9 mouse cellular contexts compared by ENCODE assay signal in the genomic region with DNA sequence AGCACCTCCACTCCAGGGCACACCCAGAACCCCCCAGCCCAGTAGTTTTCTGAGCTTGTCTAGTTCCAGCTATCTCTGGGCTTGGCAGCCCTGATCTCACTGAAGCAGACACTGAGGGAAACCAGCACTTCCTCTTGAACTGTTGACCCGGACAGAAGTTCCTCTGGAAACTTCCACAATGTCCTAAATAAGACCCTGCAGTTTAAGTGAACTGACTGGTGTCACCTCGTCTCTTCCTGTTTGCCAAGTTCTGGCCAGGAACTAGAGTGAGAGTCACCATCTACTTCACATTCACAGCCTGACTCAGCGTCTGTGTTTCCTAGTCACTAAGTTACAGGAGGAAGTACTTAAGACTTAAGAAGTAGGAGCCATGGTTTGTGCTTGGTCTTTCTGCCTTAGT. TPM values are rescaled to one million over a fixed set of nuclear protein-coding genes. Genes with fewer than 3 reads are reported as not detected.
DNase-seq lines count a peak whose midpoint lies in the region; ATAC-seq and TF ChIP-seq lines count a peak whose summit lies in the region.
"Had no signal": no experiment of that assay in that cellular context is flagged by ENCODE, and none has a peak within 500 bp of the region (broad histone marks: within the 10 kb centered on the region; RNA-seq: fewer than 3 reads in every experiment).

No protein-coding gene starts in this region.

- H3K4me2 ChIP-seq in lung, embryonic 14.5 days = no peak overlapping the region
- no peak overlapping the region for H3K4me2 ChIP-seq in forebrain, embryonic 12.5 days

- H3K4me1 ChIP-seq in brown adipose tissue, adult 24 weeks (ENCODE audit: control insufficient read depth, insufficient read depth, insufficient read length, low read length) = peaks cover 40% of the 10 kb centered on the region
- peaks cover 15% of the 10 kb centered on the region for H3K4me1 ChIP-seq in lung, embryonic 14.5 days (ENCODE audit: insufficient read depth)
- peaks cover 9% of the 10 kb centered on the region; the same call in 1 of the 2 replicates for H3K4me1 ChIP-seq in forebrain, embryonic 12.5 days

- ATAC-seq in CD4-positive, CD25-positive, alpha-beta regulatory T cell, adult 4 months = peak; percentile 66
- ATAC-seq in inflammation-experienced regulatory T-cells, adult 6 months = peak; percentile 41
- ATAC-seq in lung, embryonic 14.5 days (ENCODE audit: insufficient read depth) = no peak
- no peak for ATAC-seq in forebrain, embryonic 12.5 days (ENCODE audit: low FRiP score)

- no peaks in the 10 kb centered on the region for H3K9me3 ChIP-seq in lung, embryonic 14.5 days (ENCODE audit: low read depth, low read length)
- H3K9me3 ChIP-seq in forebrain, embryonic 12.5 days = no peaks in the 10 kb centered on the region

- H3K27ac ChIP-seq in brown adipose tissue, adult 24 weeks (replicated peaks; ENCODE audit: low read depth, low read length) = peak overlapping the region; percentile 66
- H3K27ac ChIP-seq in lung, embryonic 14.5 days (ENCODE audit: low read depth) = peak overlapping the region; percentile 39
- no peak overlapping the region for H3K27ac ChIP-seq in left cerebral cortex, adult 2 months
- H3K27ac ChIP-seq in forebrain, embryonic 12.5 days = no peak overlapping the region

- no peak overlapping the region for H3K9ac ChIP-seq in lung, embryonic 14.5 days
- H3K9ac ChIP-seq in forebrain, embryonic 12.5 days = no peak overlapping the region

- H3K4me3 ChIP-seq in brown adipose tissue, adult 24 weeks (ENCODE audit: insufficient read depth, low read depth, low read length) = no peak overlapping the region
- no peak overlapping the region for H3K4me3 ChIP-seq in lung, embryonic 14.5 days (ENCODE audit: low read depth, low read length)
- H3K4me3 ChIP-seq in left cerebral cortex, adult 2 months = no peak overlapping the region
- H3K4me3 ChIP-seq in forebrain, embryonic 12.5 days (replicated peaks) = no peak overlapping the region
- H3K4me3 ChIP-seq: myocyte had no signal

- H3K36me3 ChIP-seq in lung, embryonic 14.5 days (ENCODE audit: insufficient read depth) = no peaks in the 10 kb centered on the region
- H3K36me3 ChIP-seq in forebrain, embryonic 12.5 days (replicated peaks) = 0 out of 2 replicates have a peak, but pooled peaks cover 5% of the 10 kb centered on the region

- WGBS in lung, embryonic 14.5 days = 62% methylated on average over 3 of the region's 3 CpGs
- WGBS in forebrain, embryonic 12.5 days = 91% methylated on average over 3 of the region's 3 CpGs

- TF ChIP-seq CTCF in lung, embryonic 14.5 days (IDR thresholded peaks at IDR 0.05; ENCODE audit: low read depth) = no peak
- TF ChIP-seq CTCF in left cerebral cortex, adult 2 months (IDR thresholded peaks at IDR 0.05) = no peak

- H3K27me3 ChIP-seq in lung, embryonic 14.5 days (ENCODE audit: insufficient read depth, low read length) = no peaks in the 10 kb centered on the region
- no peaks in the 10 kb centered on the region for H3K27me3 ChIP-seq in forebrain, embryonic 12.5 days

- intact Hi-C loops in left cerebral cortex, adult 2 months (cut with DNase I) = no loop called here

- DNase-seq in lung, embryonic 14.5 days = peak; percentile 51
- DNase-seq in cerebellum, postnatal 4 days (ENCODE audit: low spot score in 2 of 2) = no peak
- no peak for DNase-seq in left cerebral cortex, adult 2 months (ENCODE audit: extremely low spot score in 1 of 2, low spot score in 2 of 2)
- no peak for DNase-seq in left cerebral cortex, adult 8-10 months (ENCODE audit: low spot score in 2 of 2)

RNA-seq across cellular contexts. Expression of gene 2510009E07Rik, which starts 52.5 kb away (rescaled TPM):
- 1 to 10 TPM; 3.4 to 3.8 TPM for polyA plus RNA-seq in CD4-positive, CD25-positive, alpha-beta regulatory T cell, adult 4 months (2017; shearing (Covaris generic))
- polyA plus RNA-seq in brown adipose tissue, adult 24 weeks (2012; ENCODE audit: insufficient read depth, insufficient read length, missing spikeins) = 6.3 and 10.6 TPM in 2 replicates
- 1 to 10 TPM in 2 of 3 experiments, under 1 TPM in 1; 0.30 to 4.1 (median 3.0) TPM for polyA plus RNA-seq in inflammation-experienced regulatory T-cells, adult 6 months (2017; shearing (Covaris generic))
- polyA plus RNA-seq in lung, embryonic 14.5 days (2014; fragmentation: Nextera tagmentation; extraction: Ambion mirVana) = 19.7 and 22.2 TPM in 2 replicates
- 10 to 100 TPM; 47.8 to 56.5 TPM for total RNA-seq in left cerebral cortex, adult 2 months (2021)
- polyA plus RNA-seq in forebrain, embryonic 12.5 days (2016; fragmentation: Nextera tagmentation; extraction: Ambion mirVana) = 54.1 and 54.7 TPM in 2 replicates
- total RNA-seq in left cerebral cortex, adult 8-10 months (2022) = 10 to 100 TPM; 44.7 to 57.0 (median 53.9) TPM

Comparison
In these comparisons a context has a peak if more than half of its experiments do, and no peak if none do; other contexts are left out.
1. ATAC-seq: peak in CD4-positive, CD25-positive, alpha-beta regulatory T cell, adult 4 months (single experiment) and inflammation-experienced regulatory T-cells, adult 6 months (single experiment); none in lung, embryonic 14.5 days (single experiment) and forebrain, embryonic 12.5 days (single experiment).
2. H3K27ac ChIP-seq: peak in brown adipose tissue, adult 24 weeks (single experiment) and lung, embryonic 14.5 days (single experiment); none in left cerebral cortex, adult 2 months (single experiment) and forebrain, embryonic 12.5 days (single experiment).